Mouse (Mus musculus): ENCODE results near the gene Zfp316. TPM values are rescaled to one million over a fixed set of nuclear protein-coding genes. Genes with fewer than 3 reads are reported as not detected.

Zfp316 gene
- total and polyA plus RNA-seq, 2 experiments: 1.9 to 2.3 TPM

DNA sequence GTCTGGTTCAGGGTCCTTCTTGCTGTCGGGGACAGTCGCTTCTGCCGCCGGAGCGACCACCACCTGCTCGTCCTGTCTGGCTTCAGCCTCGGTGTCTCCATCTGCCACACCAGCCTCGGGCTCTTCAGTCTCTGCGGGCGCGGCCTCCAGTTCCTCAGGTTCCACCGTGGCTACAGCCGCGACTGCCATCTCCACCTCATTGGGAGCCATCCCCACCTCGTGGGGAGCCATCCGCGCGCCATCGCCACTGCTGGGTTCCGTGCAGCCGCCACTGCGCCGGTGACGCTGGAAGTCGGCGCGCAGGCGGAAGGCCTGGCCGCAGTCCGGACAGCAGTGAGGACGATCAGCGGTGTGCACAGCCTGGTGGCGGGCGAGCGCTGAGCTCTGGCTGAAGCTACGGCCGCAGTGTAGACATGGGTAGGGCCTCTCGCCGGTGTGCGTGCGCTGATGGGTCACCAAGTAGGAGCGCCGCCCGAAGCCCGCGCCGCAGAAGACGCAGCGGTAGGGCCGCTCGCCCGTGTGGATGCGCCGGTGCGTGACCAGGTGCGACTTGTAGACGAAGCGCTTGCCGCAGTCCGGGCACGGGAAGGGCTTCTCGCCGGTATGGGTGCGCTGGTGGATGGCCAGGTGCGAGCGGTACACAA is 15.2 kb downstream of the Zfp316 start:
- peaks cover 17% of the 10 kb centered on the region for H3K27me3 ChIP-seq (ENCODE audit: control insufficient read depth, insufficient read depth, low read length)
- no peak overlapping the region for H3K9ac ChIP-seq (ENCODE audit: low read depth, low read length)
- no peaks in the 10 kb centered on the region; the same call in 1 of the 2 replicates for H3K36me3 ChIP-seq (ENCODE audit: control insufficient read depth, insufficient read depth, low read length)
- 70% methylated on average over 66 of the region's 66 CpGs for WGBS
- H3K79me2 ChIP-seq (ENCODE audit: control insufficient read depth, insufficient read depth, low read length): no peaks in the 10 kb centered on the region
- no peak overlapping the region for H3K4me3 ChIP-seq (ENCODE audit: insufficient read depth, low read depth, low read length)
- TF ChIP-seq POLR2A (IDR thresholded peaks at IDR 0.05; ENCODE audit: extremely low read depth, insufficient read depth, low read length): no peak
- no peak for TF ChIP-seq CTCF (IDR thresholded peaks at IDR 0.05; ENCODE audit: low read depth, low read length)
- no peak overlapping the region for H3K27ac ChIP-seq (replicated peaks; ENCODE audit: insufficient read depth, low read depth, low read length)
- no peaks in the 10 kb centered on the region for H3K4me1 ChIP-seq (ENCODE audit: control insufficient read depth, insufficient read depth, low read length)
- no peak for DNase-seq (ENCODE audit: extremely low read depth, low read depth, low spot score)

DNA sequence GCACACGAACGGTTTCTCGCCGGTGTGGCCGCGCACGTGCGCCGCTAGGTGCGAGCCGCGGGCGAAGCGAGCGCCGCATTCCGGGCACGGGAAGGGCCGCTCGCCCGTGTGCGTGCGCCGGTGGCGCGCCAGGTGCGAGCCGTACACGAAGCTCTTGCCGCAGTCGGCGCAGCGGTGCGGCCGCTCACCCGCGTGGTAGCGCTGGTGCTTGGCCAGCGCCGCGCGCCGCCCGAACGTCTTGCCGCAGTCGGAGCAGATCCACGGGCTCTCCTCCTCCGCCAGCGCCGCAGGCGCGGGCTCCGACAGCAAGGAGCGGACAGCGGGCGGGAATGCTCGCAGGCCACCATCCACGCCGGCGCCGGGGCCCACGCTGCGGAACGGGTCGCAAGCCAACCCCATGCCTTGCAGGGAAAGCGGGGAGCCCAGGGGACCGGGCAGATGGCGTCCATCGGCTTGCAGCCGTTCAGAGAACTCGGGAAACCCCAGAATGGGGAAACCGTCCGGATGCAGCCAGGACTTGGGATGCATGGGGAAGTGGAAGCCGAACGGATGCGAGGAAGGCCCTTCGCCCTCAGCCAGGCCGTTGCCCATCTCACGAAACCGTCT is 15.8 kb downstream of the Zfp316 start:
- H3K4me3 ChIP-seq (ENCODE audit: insufficient read depth, low read depth, low read length): no peak overlapping the region
- H3K36me3 ChIP-seq (ENCODE audit: control insufficient read depth, insufficient read depth, low read length): no peaks in the 10 kb centered on the region; the same call in 1 of the 2 replicates
- no peak overlapping the region for H3K27ac ChIP-seq (replicated peaks; ENCODE audit: insufficient read depth, low read depth, low read length)
- DNase-seq (ENCODE audit: extremely low read depth, low read depth, low spot score): no peak
- 42% methylated on average over 81 of the region's 81 CpGs for WGBS
- no peaks in the 10 kb centered on the region for H3K79me2 ChIP-seq (ENCODE audit: control insufficient read depth, insufficient read depth, low read length)
- H3K9ac ChIP-seq (ENCODE audit: low read depth, low read length): no peak overlapping the region
- no peak for TF ChIP-seq CTCF (IDR thresholded peaks at IDR 0.05; ENCODE audit: low read depth, low read length)
- TF ChIP-seq POLR2A (IDR thresholded peaks at IDR 0.05; ENCODE audit: extremely low read depth, insufficient read depth, low read length): no peak
- H3K4me1 ChIP-seq (ENCODE audit: control insufficient read depth, insufficient read depth, low read length): no peaks in the 10 kb centered on the region
- H3K27me3 ChIP-seq (ENCODE audit: control insufficient read depth, insufficient read depth, low read length): peaks cover 17% of the 10 kb centered on the region

DNA sequence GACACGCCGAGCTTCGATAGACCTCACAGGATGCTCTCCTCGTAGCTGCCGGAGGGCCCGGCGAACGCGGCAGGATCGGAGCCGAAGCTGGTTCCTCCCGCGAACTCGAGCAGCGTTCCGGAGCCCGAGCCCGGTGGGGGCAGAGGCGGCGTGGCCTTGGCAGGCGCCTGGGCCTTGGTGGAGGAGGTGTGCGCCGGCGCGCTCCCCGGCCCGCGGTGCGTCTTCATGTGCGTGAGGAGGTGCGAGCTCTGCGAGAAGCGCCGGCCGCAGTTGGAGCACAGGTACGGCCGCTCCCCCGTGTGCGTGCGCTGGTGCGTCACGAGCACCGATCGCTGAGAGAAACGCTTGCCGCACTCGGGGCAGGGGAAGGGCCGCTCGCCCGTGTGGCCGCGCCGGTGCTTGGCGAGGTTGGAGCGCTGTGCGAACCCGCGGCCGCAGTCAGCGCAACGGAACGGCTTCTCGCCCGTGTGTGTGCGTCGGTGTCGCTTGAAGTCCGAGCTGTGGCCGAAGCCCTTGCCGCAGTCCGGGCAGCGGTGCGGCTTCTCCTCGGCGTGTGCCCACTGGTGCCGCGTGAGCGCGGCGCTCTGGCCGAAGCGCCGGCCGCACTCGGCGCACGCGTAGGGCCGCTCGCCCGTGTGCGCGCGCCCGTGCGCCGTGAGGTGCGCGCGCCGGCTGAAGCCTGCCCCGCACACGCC is 16.5 kb downstream of the Zfp316 start:
- 25% methylated on average over 103 of the region's 103 CpGs for WGBS
- Histone ChIP-seq H3K9ac (ENCODE audit: low read depth, low read length) (no peak overlapping the region), H3K4me3 (ENCODE audit: insufficient read depth, low read depth, low read length) (no peak overlapping the region), H3K27ac (replicated peaks; ENCODE audit: insufficient read depth, low read depth, low read length) (no peak overlapping the region), H3K79me2 (ENCODE audit: control insufficient read depth, insufficient read depth, low read length) (no peaks in the 10 kb centered on the region), H3K36me3 (ENCODE audit: control insufficient read depth, insufficient read depth, low read length) (no peaks in the 10 kb centered on the region; the same call in 1 of the 2 replicates), H3K4me1 (ENCODE audit: control insufficient read depth, insufficient read depth, low read length) (no peaks in the 10 kb centered on the region), H3K27me3 (ENCODE audit: control insufficient read depth, insufficient read depth, low read length) (peaks cover 17% of the 10 kb centered on the region)
- TF ChIP-seq CTCF (IDR thresholded peaks at IDR 0.05; ENCODE audit: low read depth, low read length) (no peak), POLR2A (IDR thresholded peaks at IDR 0.05; ENCODE audit: extremely low read depth, insufficient read depth, low read length) (no peak)
- DNase-seq (ENCODE audit: extremely low read depth, low read depth, low spot score): no peak

DNA sequence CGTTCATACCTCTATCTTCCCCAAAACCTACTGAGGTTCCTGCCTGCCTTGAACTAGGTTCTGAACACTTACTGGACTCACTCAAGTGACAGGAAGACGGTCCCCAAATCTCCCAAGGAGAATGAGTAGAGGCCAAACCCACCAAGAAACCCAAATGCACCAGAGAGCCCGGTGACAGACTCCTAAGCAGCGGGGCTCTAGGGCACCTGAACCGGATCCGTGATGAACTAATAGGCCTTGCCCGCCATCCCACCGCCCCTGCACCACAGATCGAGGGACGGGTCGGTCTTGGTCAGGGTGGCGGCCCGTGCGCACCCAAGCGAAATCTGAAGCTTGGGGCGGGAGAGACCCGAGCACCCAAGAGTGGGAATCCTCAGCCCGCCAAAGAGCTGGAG is 17.0 kb downstream of the Zfp316 start:
- Histone ChIP-seq H3K4me1 (ENCODE audit: control insufficient read depth, insufficient read depth, low read length) (no peaks in the 10 kb centered on the region), H3K79me2 (ENCODE audit: control insufficient read depth, insufficient read depth, low read length) (no peaks in the 10 kb centered on the region), H3K36me3 (ENCODE audit: control insufficient read depth, insufficient read depth, low read length) (no peaks in the 10 kb centered on the region; the same call in 1 of the 2 replicates), H3K27ac (replicated peaks; ENCODE audit: insufficient read depth, low read depth, low read length) (no peak overlapping the region), H3K4me3 (ENCODE audit: insufficient read depth, low read depth, low read length) (no peak overlapping the region), H3K27me3 (ENCODE audit: control insufficient read depth, insufficient read depth, low read length) (peaks cover 17% of the 10 kb centered on the region), H3K9ac (ENCODE audit: low read depth, low read length) (no peak overlapping the region)
- no peak for TF ChIP-seq CTCF (IDR thresholded peaks at IDR 0.05; ENCODE audit: low read depth, low read length)
- TF ChIP-seq POLR2A (IDR thresholded peaks at IDR 0.05; ENCODE audit: extremely low read depth, insufficient read depth, low read length): no peak
- WGBS: 60% methylated on average over 18 of the region's 18 CpGs
- no peak for DNase-seq (ENCODE audit: extremely low read depth, low read depth, low spot score)

DNA sequence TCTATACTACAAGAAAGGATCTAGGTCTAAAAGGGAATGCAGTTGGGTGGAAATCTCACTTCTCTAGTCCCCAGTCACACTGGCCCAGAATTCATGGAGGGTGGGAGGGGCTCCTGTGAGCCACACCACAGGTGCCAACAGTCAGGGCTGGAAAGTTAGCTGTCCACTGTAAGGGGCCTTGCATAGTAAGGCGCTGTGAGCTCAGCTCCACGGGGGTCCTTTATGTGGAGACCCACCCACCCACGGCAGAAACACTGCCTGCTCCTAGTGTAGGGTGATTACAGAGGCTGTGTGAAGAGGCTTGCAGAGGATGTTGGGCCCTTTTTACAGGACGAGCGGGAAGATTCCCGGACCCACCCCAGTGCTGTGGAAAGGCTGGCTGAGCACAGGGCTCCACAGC is 17.8 kb downstream of the Zfp316 start:
- Histone ChIP-seq H3K27ac (replicated peaks; ENCODE audit: insufficient read depth, low read depth, low read length) (no peak overlapping the region), H3K9ac (ENCODE audit: low read depth, low read length) (no peak overlapping the region), H3K4me1 (ENCODE audit: control insufficient read depth, insufficient read depth, low read length) (no peaks in the 10 kb centered on the region), H3K4me3 (ENCODE audit: insufficient read depth, low read depth, low read length) (no peak overlapping the region), H3K27me3 (ENCODE audit: control insufficient read depth, insufficient read depth, low read length) (peaks cover 17% of the 10 kb centered on the region), H3K79me2 (ENCODE audit: control insufficient read depth, insufficient read depth, low read length) (no peaks in the 10 kb centered on the region), H3K36me3 (ENCODE audit: control insufficient read depth, insufficient read depth, low read length) (peaks cover 2% of the 10 kb centered on the region; the same call in 1 of the 2 replicates)
- no peak for DNase-seq (ENCODE audit: extremely low read depth, low read depth, low spot score)
- WGBS: 72% methylated on average over 6 of the region's 6 CpGs
- TF ChIP-seq POLR2A (IDR thresholded peaks at IDR 0.05; ENCODE audit: extremely low read depth, insufficient read depth, low read length) (no peak), CTCF (IDR thresholded peaks at IDR 0.05; ENCODE audit: low read depth, low read length) (no peak)
